Mouse (Mus musculus): ENCODE measurements at regions not wholly inside any gene's neighbourhood (a gene's known extent, or its start where the extent isn't known, plus 50 kb on each side); places are given as distances from the start of the nearest gene placed in this dataset.

DNA sequence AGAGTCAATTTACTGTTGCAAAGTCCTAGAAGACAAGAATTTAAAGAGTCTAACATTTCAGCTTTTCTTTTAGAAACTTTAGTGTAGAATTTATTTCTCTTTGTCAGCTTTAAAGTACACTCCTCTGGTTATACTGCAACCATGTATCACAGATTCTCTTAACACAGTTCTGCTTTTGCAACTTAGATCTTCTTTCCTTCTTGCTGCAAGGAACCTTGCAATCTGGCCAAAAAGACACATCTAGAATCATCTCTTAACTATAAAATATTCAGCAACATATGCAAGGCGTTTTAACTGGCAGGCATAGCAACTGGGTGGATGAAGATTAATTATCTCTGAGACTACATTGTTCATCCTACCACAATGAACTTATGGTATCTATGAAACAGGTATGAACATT, 1844.6 kb upstream of the Slc7a12 start:
- no peak for DNase-seq (ENCODE audit: low spot score)

DNA sequence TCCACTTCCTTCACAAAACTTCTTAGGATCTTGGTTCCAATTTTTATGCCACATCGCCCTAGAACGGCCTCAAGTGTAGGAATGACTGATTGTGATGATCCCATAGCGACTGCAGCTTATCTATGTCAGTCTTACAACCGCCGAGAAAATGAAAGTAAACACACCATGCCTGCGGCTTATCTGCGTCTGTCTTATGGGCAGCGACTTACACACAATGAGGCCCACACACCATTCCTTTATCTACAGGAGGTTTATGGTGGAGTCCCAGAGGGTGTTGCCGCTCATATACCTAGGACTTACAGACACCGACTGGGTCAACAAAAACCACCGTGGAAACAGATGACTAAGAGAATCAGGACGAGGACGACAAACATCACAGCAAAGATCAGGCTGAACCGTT, 1817.0 kb upstream of the Slc7a12 start:
- peak; percentile 5 for DNase-seq (ENCODE audit: low spot score)

Measured in yolk sac, embryonic 10.5 days (tissue).